Mouse (Mus musculus): ENCODE measurements at regions not wholly inside any gene's neighbourhood (a gene's known extent, or its start where the extent isn't known, plus 50 kb on each side); places are given as distances from the start of the nearest gene placed in this dataset.

- TF ChIP-seq POLR2A (IDR thresholded peaks at IDR 0.05; ENCODE audit: control insufficient read depth, low read depth, low read length) (no peak), CTCF (IDR thresholded peaks at IDR 0.05; ENCODE audit: control insufficient read depth, insufficient read depth, insufficient replicate concordance, low read depth, low read length) (no peak)
Measured at GRCm38 (mm10) chr6:31330868-31331267, 67.7 kb upstream of the Mkln1 start.
